Mouse (Mus musculus) lung, postnatal 0 days (tissue): ENCODE measurements around the gene Cftr.

Experiments
- CTCF ChIP-seq: IDR thresholded peaks from 2 replicates; pipeline ENCODE4 v1.5.1; 2016; ENCODE audit warnings: antibody characterized with exemption, mild to moderate bottlenecking
- EP300 ChIP-seq: IDR thresholded peaks from 2 replicates; pipeline ENCODE4 v1.6.1; 2016; ENCODE audit warnings: antibody characterized with exemption, mild to moderate bottlenecking, control low read depth

DNA sequence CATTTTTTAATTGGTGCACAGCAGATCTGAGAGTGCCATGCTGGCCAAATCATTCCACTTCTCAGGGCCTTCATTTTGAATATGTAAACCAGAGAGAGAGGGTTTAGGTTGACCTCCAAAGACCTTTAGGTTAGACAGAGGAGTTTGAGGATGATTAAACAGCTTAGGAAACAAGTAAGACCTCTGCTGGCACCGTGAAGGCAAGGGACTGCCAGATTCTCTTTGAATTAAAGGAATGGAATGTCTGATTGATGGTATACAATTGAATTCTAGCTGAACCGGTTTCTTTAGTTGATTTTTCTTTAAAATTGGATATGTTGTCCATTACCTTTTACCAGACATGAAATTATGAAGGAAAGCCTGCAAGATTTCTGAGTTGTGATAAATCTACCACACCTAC is 140.5 kb downstream of the Cftr start:
- TF ChIP-seq CTCF, result no peak
- TF ChIP-seq EP300, result no peak
